Comparison of ENCODE assay signal across 17 mouse cellular contexts in the genomic region with DNA sequence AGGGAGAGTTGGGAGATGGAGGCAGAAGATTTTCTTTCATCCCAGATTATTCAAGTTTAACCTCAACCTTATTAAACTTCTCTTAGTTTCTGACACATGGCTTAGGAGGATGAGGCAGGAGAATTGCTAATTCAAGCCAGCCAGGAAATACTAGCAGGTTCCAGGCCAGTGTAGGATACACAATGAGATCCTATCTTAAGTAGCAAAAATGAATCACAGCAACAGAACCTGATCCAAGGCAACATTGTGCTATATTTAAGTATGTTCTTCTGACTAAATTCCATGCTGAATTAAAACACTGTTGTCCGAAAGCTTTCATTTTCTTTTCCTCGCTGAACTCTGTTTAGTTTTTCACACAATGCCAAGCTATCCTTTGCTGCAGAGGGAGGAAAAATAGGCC. TPM values are rescaled to one million over a fixed set of nuclear protein-coding genes. Genes with fewer than 3 reads are reported as not detected.
DNase-seq lines count a peak whose midpoint lies in the region; ATAC-seq and TF ChIP-seq lines count a peak whose summit lies in the region.
"Had no signal": no experiment of that assay in that cellular context is flagged by ENCODE, and none has a peak within 500 bp of the region (broad histone marks: within the 10 kb centered on the region; RNA-seq: fewer than 3 reads in every experiment).

No protein-coding gene starts in this region.

- WGBS in kidney, embryonic 15.5 days: 94% methylated on average over 2 of the region's 2 CpGs

- no peak overlapping the region for H3K9ac ChIP-seq in kidney, embryonic 15.5 days
- H3K9ac ChIP-seq: embryonic facial prominence, embryonic 12.5 days; forebrain, embryonic 13.5 days had no signal

- no peak for TF ChIP-seq CTCF in left cerebral cortex, adult 2 months (IDR thresholded peaks at IDR 0.05)

- H3K9me3 ChIP-seq in kidney, embryonic 15.5 days (replicated peaks): no peaks in the 10 kb centered on the region
- H3K9me3 ChIP-seq: embryonic facial prominence, embryonic 10.5 days; embryonic facial prominence, embryonic 12.5 days; forebrain, embryonic 13.5 days had no signal

- H3K27ac ChIP-seq in left cerebral cortex, adult 2 months: peak overlapping the region; percentile 7; the same call in 1 of the 2 replicates
- no peak overlapping the region for H3K27ac ChIP-seq in kidney, embryonic 15.5 days
- H3K27ac ChIP-seq: embryonic facial prominence, embryonic 10.5 days; embryonic facial prominence, embryonic 12.5 days; forebrain, embryonic 13.5 days had no signal

- intact Hi-C loops in left cerebral cortex, adult 2 months (cut with DNase I): no loop called here

- no peaks in the 10 kb centered on the region for H3K27me3 ChIP-seq in kidney, embryonic 15.5 days
- H3K27me3 ChIP-seq: embryonic facial prominence, embryonic 12.5 days; forebrain, embryonic 13.5 days had no signal

- H3K4me3 ChIP-seq in left cerebral cortex, adult 2 months: no peak overlapping the region
- H3K4me3 ChIP-seq in kidney, embryonic 15.5 days (replicated peaks): no peak overlapping the region
- H3K4me3 ChIP-seq: embryonic facial prominence, embryonic 10.5 days; embryonic facial prominence, embryonic 12.5 days; forebrain, embryonic 13.5 days had no signal

- H3K36me3 ChIP-seq in kidney, embryonic 15.5 days: peaks cover 51% of the 10 kb centered on the region

- DNase-seq in left cerebral cortex, adult 2 months (ENCODE audit: extremely low spot score in 1 of 2, low spot score in 2 of 2): no peak
- no peak for DNase-seq in left cerebral cortex, adult 9 months (ENCODE audit: low spot score in 2 of 2)
- DNase-seq in brain, adult 2 months (ENCODE audit: low read depth, low spot score): peak; percentile 39
- DNase-seq in urinary bladder, postnatal 14 days (ENCODE audit: low spot score): no peak
- DNase-seq: adrenal gland, adult 8-10 months; adrenal gland, postnatal 14 days; adrenal gland, postnatal 36 days; cerebellum, adult 11-12 months; cerebellum, adult 2 months; cerebellum, adult 9-10 months; cerebellum, postnatal 10 days; cerebellum, postnatal 25 days had no signal

- H3K4me1 ChIP-seq in kidney, embryonic 15.5 days: 0 out of 2 replicates have a peak, but pooled peaks cover 2% of the 10 kb centered on the region
- H3K4me1 ChIP-seq: embryonic facial prominence, embryonic 12.5 days had no signal

- H3K4me2 ChIP-seq in kidney, embryonic 15.5 days: no peak overlapping the region
- H3K4me2 ChIP-seq: embryonic facial prominence, embryonic 12.5 days; forebrain, embryonic 13.5 days had no signal

- ATAC-seq in kidney, embryonic 15.5 days (replicated peaks; ENCODE audit: low FRiP score): no peak
- ATAC-seq: forebrain, embryonic 13.5 days; forebrain, embryonic 16.5 days had no signal

RNA-seq across cellular contexts. Expression of gene Pikfyve, which starts 6.7 kb away (rescaled TPM):
- 10 to 100 TPM; 48.3 to 51.7 TPM for total RNA-seq in left cerebral cortex, adult 2 months (2021)
- polyA plus RNA-seq in kidney, embryonic 15.5 days (2015; fragmentation: Nextera tagmentation; extraction: Ambion mirVana): 10.5 and 13.1 TPM in 2 replicates

RNA-seq across cellular contexts. Expression of gene Idh1, which starts 6.9 kb away (rescaled TPM):
- 10 to 100 TPM; 34.4 to 40.7 TPM for total RNA-seq in left cerebral cortex, adult 2 months (2021)
- polyA plus RNA-seq in kidney, embryonic 15.5 days (2015; fragmentation: Nextera tagmentation; extraction: Ambion mirVana): 231 and 232 TPM in 2 replicates
